Mouse (Mus musculus) frontal cortex, adult (tissue): Measurements from ENCODE around the gene Myo16.

Experiments
- ATAC-seq: cut with Nextera tagmentation; 2 replicates; pipeline ENCODE4 v1.9.2; 2017; ENCODE audit warnings: mild to moderate bottlenecking, moderate library complexity, mixed read lengths; ENCODE audit not compliant: low TSS enrichment

The Myo16 gene

DNA sequence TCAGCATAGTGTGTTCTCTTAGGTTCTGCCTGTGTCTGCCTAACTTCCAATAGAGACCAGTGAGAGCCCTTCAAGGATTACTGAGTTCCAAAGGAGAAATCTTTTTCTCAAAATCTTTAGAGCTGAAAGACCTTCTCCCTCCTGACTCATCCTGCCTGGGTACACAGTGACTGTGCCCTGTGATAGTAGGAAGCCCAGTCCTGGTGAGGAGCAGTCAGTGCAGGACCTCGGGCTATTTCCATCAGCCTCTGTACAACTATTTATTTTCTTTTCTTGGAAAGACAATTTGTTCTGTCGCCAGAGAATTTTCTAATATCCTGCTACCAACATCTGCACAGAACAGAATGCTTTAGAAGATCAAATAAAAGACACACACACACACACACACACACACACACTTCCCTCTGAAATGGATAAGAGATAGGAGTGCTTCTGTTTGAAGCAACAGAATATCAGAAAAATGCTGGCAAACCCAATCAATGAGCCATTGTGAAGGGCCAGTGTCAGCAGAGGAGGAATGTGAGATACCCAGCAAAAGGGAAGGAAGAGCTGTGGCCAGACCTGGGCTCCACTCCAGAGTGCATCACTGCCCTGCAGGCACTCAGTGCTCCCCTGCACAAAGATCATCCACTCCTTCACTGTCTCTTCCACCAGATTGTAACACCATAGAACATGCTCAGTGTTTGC lies 518.3 kb downstream of the Myo16 start:
- no peak for ATAC-seq

GRCm38 (mm10) chr8:10677840-10678410 lies 524.2 kb downstream of the Myo16 start:
- no peak for ATAC-seq

- no peak for ATAC-seq
Measured at GRCm38 (mm10) chr8:10681926-10682325, 528.2 kb downstream of the Myo16 start.

DNA sequence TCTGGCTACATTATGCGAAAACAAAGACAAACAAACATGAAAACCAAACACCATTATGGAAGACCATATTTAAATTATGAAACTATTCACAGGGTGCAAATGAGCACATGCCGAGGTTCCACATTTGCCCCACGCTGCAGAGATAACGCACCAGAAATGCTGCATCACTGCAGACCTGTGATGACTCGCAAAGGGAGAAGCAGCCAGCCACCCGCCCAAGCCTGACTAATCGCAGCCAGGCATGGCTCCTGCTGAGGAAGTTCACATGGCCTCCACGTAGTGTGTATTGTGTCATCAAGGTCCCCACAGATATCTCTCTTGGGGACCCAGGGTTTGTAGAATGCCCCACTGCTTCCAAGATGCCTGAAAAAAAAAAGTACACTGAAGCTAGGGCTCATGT lies 529.4 kb downstream of the Myo16 start:
- ATAC-seq = no peak
